In the genomic region with DNA sequence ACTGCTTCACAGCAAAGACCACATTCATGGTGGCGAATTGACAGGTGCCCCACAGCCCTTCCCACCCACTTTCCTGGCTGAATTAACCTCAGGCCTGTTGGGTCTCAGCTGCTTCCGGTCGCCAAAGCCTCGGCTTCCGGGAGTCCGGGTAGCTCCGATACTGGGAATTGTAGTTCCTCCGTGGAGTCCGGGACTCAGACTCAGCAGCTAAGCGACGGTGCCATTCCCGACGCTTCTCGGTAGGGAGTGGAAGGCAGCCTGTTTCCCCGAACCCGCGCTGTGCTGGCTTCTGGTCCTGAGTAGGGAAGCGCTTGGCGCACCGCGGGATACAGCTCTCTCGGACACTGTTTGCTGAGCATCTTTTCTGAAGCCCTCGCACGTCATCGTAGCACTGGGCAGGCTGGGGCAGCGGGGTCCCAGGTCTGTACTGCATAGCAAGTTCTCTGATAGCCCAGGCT, we compare ENCODE assay signal across 8 mouse cellular contexts. TPM values are rescaled to one million over a fixed set of nuclear protein-coding genes. Genes with fewer than 3 reads are reported as not detected.
DNase-seq lines count a peak whose midpoint lies in the region; ATAC-seq and TF ChIP-seq lines count a peak whose summit lies in the region.

No protein-coding gene starts in this region.

- H3K36me3 ChIP-seq in heart, embryonic 10.5 days: 0 out of 2 replicates have a peak, but pooled peaks cover 11% of the 10 kb centered on the region
- H3K36me3 ChIP-seq in kidney, embryonic 15.5 days: peaks cover 11% of the 10 kb centered on the region

- H3K9me3 ChIP-seq in heart, embryonic 10.5 days: no peaks in the 10 kb centered on the region
- no peaks in the 10 kb centered on the region for H3K9me3 ChIP-seq in kidney, embryonic 15.5 days (replicated peaks)

- no peak for TF ChIP-seq CTCF in bone marrow macrophage, adult 2 months (IDR thresholded peaks at IDR 0.05; ENCODE audit: low read depth, low read length)
- no peak for TF ChIP-seq CTCF in embryonic fibroblast, embryonic 13.5 days (IDR thresholded peaks at IDR 0.05; ENCODE audit: borderline replicate concordance, insufficient read depth, low read length)

- no peak for TF ChIP-seq POLR2A in bone marrow macrophage, adult 2 months (IDR thresholded peaks at IDR 0.05; ENCODE audit: borderline replicate concordance, low read depth, low read length)
- TF ChIP-seq POLR2A in embryonic fibroblast, embryonic 13.5 days (IDR thresholded peaks at IDR 0.05; ENCODE audit: low read depth, low read length): peak; percentile 67

- peaks cover 16% of the 10 kb centered on the region for H3K4me1 ChIP-seq in bone marrow macrophage, adult 2 months (ENCODE audit: control insufficient read depth, insufficient read depth, low read length)
- peaks cover 3% of the 10 kb centered on the region for H3K4me1 ChIP-seq in embryonic fibroblast, embryonic 13.5 days (ENCODE audit: control insufficient read depth, insufficient read depth, low read length)
- H3K4me1 ChIP-seq in heart, embryonic 10.5 days: peaks cover 4% of the 10 kb centered on the region; the same call in 1 of the 2 replicates
- H3K4me1 ChIP-seq in kidney, embryonic 15.5 days: peaks cover 7% of the 10 kb centered on the region; the same call in 1 of the 2 replicates

- H3K27me3 ChIP-seq in heart, embryonic 10.5 days (ENCODE audit: insufficient read depth, poor library complexity, severe bottlenecking): no peaks in the 10 kb centered on the region
- H3K27me3 ChIP-seq in kidney, embryonic 15.5 days: no peaks in the 10 kb centered on the region

- peak overlapping the region; percentile 68 for H3K9ac ChIP-seq in kidney, embryonic 15.5 days

- DNase-seq in A20 (ENCODE audit: low read depth, low spot score) (peak; percentile 94), liver (peak; percentile 88)
- DNase-seq in heart, embryonic 10.5 days (ENCODE audit: low spot score): peak; percentile 95
- DNase-seq in spleen, postnatal 4 days (ENCODE audit: low spot score in 2 of 2): peak; percentile 83 to 92

- peak overlapping the region; percentile 88 for H3K4me2 ChIP-seq in kidney, embryonic 15.5 days

- ATAC-seq in kidney, embryonic 15.5 days (replicated peaks; ENCODE audit: low FRiP score): peak; percentile 93
- ATAC-seq in monocyte, adult 5-6 weeks (replicated peaks; ENCODE audit: insufficient number of reproducible peaks, low FRiP score, low TSS enrichment, poor library complexity, severe bottlenecking): peak; percentile 89

- WGBS in heart, embryonic 10.5 days: 0% methylated on average over 26 of the region's 26 CpGs
- WGBS in kidney, embryonic 15.5 days: under 1% methylated on average over 26 of the region's 26 CpGs

- H3K4me3 ChIP-seq in bone marrow macrophage, adult 2 months (ENCODE audit: insufficient read depth, low read length): peak overlapping the region; percentile 82
- H3K4me3 ChIP-seq in embryonic fibroblast, embryonic 13.5 days (ENCODE audit: insufficient read depth, low read length): peak overlapping the region; percentile 90
- H3K4me3 ChIP-seq in heart, embryonic 10.5 days: peak overlapping the region; percentile 76
- peak overlapping the region; percentile 77 for H3K4me3 ChIP-seq in kidney, embryonic 15.5 days (replicated peaks)

- peak overlapping the region; percentile 66 for H3K27ac ChIP-seq in bone marrow macrophage, adult 2 months (ENCODE audit: insufficient read depth, low read depth, low read length)
- peak overlapping the region; percentile 74 for H3K27ac ChIP-seq in embryonic fibroblast, embryonic 13.5 days (ENCODE audit: insufficient read depth, low read length)
- H3K27ac ChIP-seq in heart, embryonic 10.5 days: peak overlapping the region; percentile 94
- peak overlapping the region; percentile 96 for H3K27ac ChIP-seq in kidney, embryonic 15.5 days

RNA-seq across cellular contexts. Expression of gene Vps45, which starts 0.5 kb away (rescaled TPM):
- polyA plus RNA-seq in bone marrow macrophage, adult 2 months (2012; ENCODE audit: insufficient read depth, insufficient read length, missing spikeins): 18.6 and 22.9 TPM in 2 replicates
- polyA plus RNA-seq in embryonic fibroblast, embryonic 13.5 days (2011; ENCODE audit: insufficient read length, low read depth, missing spikeins): 15.5 and 15.6 TPM in 2 replicates
- 26.1 and 30.6 TPM in 2 replicates for polyA plus RNA-seq in heart, embryonic 10.5 days (2016; fragmentation: Nextera tagmentation; extraction: Ambion mirVana)
- polyA plus RNA-seq in kidney, embryonic 15.5 days (2015; fragmentation: Nextera tagmentation; extraction: Ambion mirVana): 39.0 and 39.1 TPM in 2 replicates
- 18.1 to 75.8 TPM (median 21.4 TPM) in 3 replicates for total RNA-seq in monocyte, adult 5-6 weeks (2017)

RNA-seq across cellular contexts. Expression of gene Otud7b, which starts 46.6 kb away (rescaled TPM):
- polyA plus RNA-seq in bone marrow macrophage, adult 2 months (2012; ENCODE audit: insufficient read depth, insufficient read length, missing spikeins): 4.7 and 5.1 TPM in 2 replicates
- 26.0 and 30.0 TPM in 2 replicates for polyA plus RNA-seq in embryonic fibroblast, embryonic 13.5 days (2011; ENCODE audit: insufficient read length, low read depth, missing spikeins)
- 15.2 and 16.1 TPM in 2 replicates for polyA plus RNA-seq in heart, embryonic 10.5 days (2016; fragmentation: Nextera tagmentation; extraction: Ambion mirVana)
- 21.0 and 22.0 TPM in 2 replicates for polyA plus RNA-seq in kidney, embryonic 15.5 days (2015; fragmentation: Nextera tagmentation; extraction: Ambion mirVana)
- total RNA-seq in monocyte, adult 5-6 weeks (2017): 12.5 to 26.2 TPM (median 17.1 TPM) in 3 replicates

Comparison
In these comparisons a context has a peak if more than half of its experiments do, and no peak if none do; other contexts are left out.
1. Peak in every context shown above with its lines: DNase-seq, ATAC-seq, H3K4me3 ChIP-seq and H3K27ac ChIP-seq.